Mouse (Mus musculus) heart, adult 2 months (tissue): ENCODE measurements at regions not wholly inside any gene's neighbourhood (a gene's known extent, or its start where the extent isn't known, plus 50 kb on each side); places are given as distances from the start of the nearest gene placed in this dataset.

Source experiments
- CTCF ChIP-seq: fragments of 200-600 bp; IDR thresholded peaks from 2 replicates; pipeline ENCODE4 v1.8.1; 2022; ENCODE audit warnings: antibody characterized with exemption, mild to moderate bottlenecking, moderate library complexity
- EP300 ChIP-seq: fragments of 200-500 bp; IDR thresholded peaks from 2 replicates; pipeline ENCODE4 v1.6.1; 2011; ENCODE audit warnings: low read depth, low read length, control low read depth; ENCODE audit not compliant: insufficient read depth
- POLR2A ChIP-seq: fragments of 200-500 bp; IDR thresholded peaks from 2 replicates; pipeline ENCODE4 v1.6.1; 2011; ENCODE audit warnings: mild to moderate bottlenecking, low read depth, low read length, control low read depth; ENCODE audit not compliant: insufficient read depth

- no peak for TF ChIP-seq POLR2A
- no peak for TF ChIP-seq CTCF
- TF ChIP-seq EP300, result no peak
Observed at GRCm38 (mm10) chr16:63921146-63921545, 57.2 kb upstream of the Epha3 start.
